8 mouse cellular contexts compared by ENCODE assay signal in genomic region chr15:101141061-101141541, GRCm38 (mm10). TPM values are rescaled to one million over a fixed set of nuclear protein-coding genes. Genes with fewer than 3 reads are reported as not detected.
DNase-seq lines count a peak whose midpoint lies in the region; ATAC-seq and TF ChIP-seq lines count a peak whose summit lies in the region.

No protein-coding gene starts in this region.

- peaks cover 8% of the 10 kb centered on the region; the same call in 1 of the 2 replicates for H3K36me3 ChIP-seq in embryonic facial prominence, embryonic 15.5 days
- no peaks in the 10 kb centered on the region for H3K36me3 ChIP-seq in hindbrain, embryonic 14.5 days (replicated peaks; ENCODE audit: control insufficient read depth, insufficient read depth)
- no peaks in the 10 kb centered on the region for H3K36me3 ChIP-seq in liver, adult 2 months (ENCODE audit: control insufficient read depth, insufficient read depth, low read length)

- WGBS in embryonic facial prominence, embryonic 15.5 days = 5% methylated on average over 9 of the region's 14 CpGs
- 9% methylated on average over 8 of the region's 14 CpGs for WGBS in hindbrain, embryonic 14.5 days
- WGBS in liver, adult 2 months = 7% methylated on average over 10 of the region's 14 CpGs

- H3K4me3 ChIP-seq in embryonic facial prominence, embryonic 15.5 days (replicated peaks) = no peak overlapping the region
- H3K4me3 ChIP-seq in hindbrain, embryonic 14.5 days (replicated peaks; ENCODE audit: low read length) = no peak overlapping the region
- H3K4me3 ChIP-seq in liver, adult 2 months (ENCODE audit: insufficient read depth, low read depth, low read length) = no peak overlapping the region

- no peaks in the 10 kb centered on the region; the same call in 1 of the 2 replicates for H3K79me2 ChIP-seq in liver, adult 2 months (ENCODE audit: control insufficient read depth, insufficient read depth, low read length)

- TF ChIP-seq POLR2A in liver, adult 2 months (IDR thresholded peaks at IDR 0.05; ENCODE audit: extremely low read depth, insufficient read depth, low read length) = no peak

- H3K4me2 ChIP-seq in embryonic facial prominence, embryonic 15.5 days (replicated peaks) = peak overlapping the region; percentile 34; the same call in 1 of the 2 replicates
- no peak overlapping the region for H3K4me2 ChIP-seq in hindbrain, embryonic 14.5 days (replicated peaks)

- TF ChIP-seq CTCF in liver, adult 2 months (IDR thresholded peaks at IDR 0.05; ENCODE audit: low read depth, low read length) = no peak

- ATAC-seq in embryonic facial prominence, embryonic 15.5 days (ENCODE audit: insufficient number of reproducible peaks, low FRiP score, low TSS enrichment, low read depth) = peak; percentile 46
- ATAC-seq in hindbrain, embryonic 14.5 days (ENCODE audit: low FRiP score) = peak; percentile 53; the same call in 1 of the 2 replicates

- peak overlapping the region; percentile 63 for H3K27ac ChIP-seq in embryonic facial prominence, embryonic 15.5 days (replicated peaks)
- no peak overlapping the region for H3K27ac ChIP-seq in hindbrain, embryonic 14.5 days
- H3K27ac ChIP-seq in liver, adult 2 months (replicated peaks; ENCODE audit: insufficient read depth, low read depth, low read length) = no peak overlapping the region

- DNase-seq in testis, postnatal 10 days (ENCODE audit: low spot score) = peak; percentile 67
- DNase-seq in testis, postnatal 14 days (ENCODE audit: low spot score) = no peak
- DNase-seq in hindbrain, embryonic 14.5 days (ENCODE audit: low spot score) = no peak
- DNase-seq in liver, adult 2 months (ENCODE audit: extremely low read depth, low read depth, low spot score) = peak; percentile 61
- DNase-seq in retina, postnatal 7 days (ENCODE audit: low read depth, low spot score) = peak; percentile 47
- DNase-seq in frontal cortex, postnatal 10 days (ENCODE audit: low spot score in 2 of 2) = no peak
- DNase-seq in ovary, adult 18-20 months (ENCODE audit: low spot score) = no peak

- no peak overlapping the region for H3K9ac ChIP-seq in embryonic facial prominence, embryonic 15.5 days
- 0 out of 2 replicates have a peak overlapping the region, but pooled peaks have one; percentile 17 for H3K9ac ChIP-seq in hindbrain, embryonic 14.5 days
- H3K9ac ChIP-seq in liver, adult 2 months (ENCODE audit: low read depth, low read length) = no peak overlapping the region; the same call in 1 of the 2 replicates

- H3K27me3 ChIP-seq in embryonic facial prominence, embryonic 15.5 days = no peaks in the 10 kb centered on the region
- H3K27me3 ChIP-seq in hindbrain, embryonic 14.5 days (ENCODE audit: control insufficient read depth, insufficient read depth, low read length) = no peaks in the 10 kb centered on the region
- no peaks in the 10 kb centered on the region for H3K27me3 ChIP-seq in liver, adult 2 months (ENCODE audit: control insufficient read depth, insufficient read depth, low read length)

- peaks cover 63% of the 10 kb centered on the region for H3K4me1 ChIP-seq in embryonic facial prominence, embryonic 15.5 days
- H3K4me1 ChIP-seq in hindbrain, embryonic 14.5 days (replicated peaks; ENCODE audit: control insufficient read depth, insufficient read depth, low read length) = peaks cover 32% of the 10 kb centered on the region
- H3K4me1 ChIP-seq in liver, adult 2 months (ENCODE audit: control insufficient read depth, insufficient read depth, low read length) = peaks cover 10% of the 10 kb centered on the region

- no peaks in the 10 kb centered on the region for H3K9me3 ChIP-seq in embryonic facial prominence, embryonic 15.5 days (replicated peaks)
- no peaks in the 10 kb centered on the region for H3K9me3 ChIP-seq in hindbrain, embryonic 14.5 days (ENCODE audit: control insufficient read depth, low read length)

RNA-seq across cellular contexts. Expression of gene Acvrl1, which starts 12.8 kb away (rescaled TPM):
- polyA plus RNA-seq in embryonic facial prominence, embryonic 15.5 days (2015; fragmentation: Nextera tagmentation; extraction: Ambion mirVana) = 17.5 and 19.6 TPM in 2 replicates
- polyA plus RNA-seq in hindbrain, embryonic 14.5 days (2014; fragmentation: Nextera tagmentation; extraction: Ambion mirVana) = 5.7 and 6.2 TPM in 2 replicates
- 3.0 and 4.4 TPM in 2 replicates for total RNA-seq in liver, adult 2 months (2014; rRNA removed)
- polyA plus RNA-seq in liver, adult 2 months (2012; rRNA removed) = 2.3 and 4.0 TPM in 2 replicates

RNA-seq across cellular contexts. Expression of gene Ankrd33, which starts 25.5 kb away (rescaled TPM):
- not detected in 2 replicates for polyA plus RNA-seq in embryonic facial prominence, embryonic 15.5 days (2015; fragmentation: Nextera tagmentation; extraction: Ambion mirVana)
- not detected in 2 replicates for polyA plus RNA-seq in hindbrain, embryonic 14.5 days (2014; fragmentation: Nextera tagmentation; extraction: Ambion mirVana)
- total RNA-seq in liver, adult 2 months (2014; rRNA removed) = not detected in 2 replicates
- polyA plus RNA-seq in liver, adult 2 months (2012; rRNA removed) = not detected in 2 replicates

RNA-seq across cellular contexts. Expression of gene Acvr1b, which starts 32.8 kb away (rescaled TPM):
- 10.5 and 11.4 TPM in 2 replicates for polyA plus RNA-seq in embryonic facial prominence, embryonic 15.5 days (2015; fragmentation: Nextera tagmentation; extraction: Ambion mirVana)
- 30.0 and 35.7 TPM in 2 replicates for polyA plus RNA-seq in hindbrain, embryonic 14.5 days (2014; fragmentation: Nextera tagmentation; extraction: Ambion mirVana)
- 4.5 and 5.0 TPM in 2 replicates for total RNA-seq in liver, adult 2 months (2014; rRNA removed)
- 9.4 and 9.6 TPM in 2 replicates for polyA plus RNA-seq in liver, adult 2 months (2012; rRNA removed)

Comparison
In these comparisons a context has a peak if more than half of its experiments do, and no peak if none do; other contexts are left out.
1. DNase-seq: peak in testis, postnatal 10 days (single experiment), liver, adult 2 months (single experiment) and retina, postnatal 7 days (single experiment); none in testis, postnatal 14 days (single experiment), hindbrain, embryonic 14.5 days (single experiment), frontal cortex, postnatal 10 days (0 of 2) and ovary, adult 18-20 months (single experiment).